Comparison of ENCODE assay signal across 11 mouse cellular contexts in genomic region chr11:116103572-116103971, GRCm38 (mm10). TPM values are rescaled to one million over a fixed set of nuclear protein-coding genes. Genes with fewer than 3 reads are reported as not detected.
A peak's percentile ranks its signal among the peaks of the same experiment; 100 is the strongest.
DNase-seq lines count a peak whose midpoint lies in the region; ATAC-seq and TF ChIP-seq lines count a peak whose summit lies in the region.
"Had no signal": no experiment of that assay in that cellular context is flagged by ENCODE, and none has a peak within 500 bp of the region (broad histone marks: within the 10 kb centered on the region; RNA-seq: fewer than 3 reads in every experiment).

No protein-coding gene starts in this region.

- H3K9ac ChIP-seq in heart, embryonic 16.5 days (ENCODE audit: low read length): peak overlapping the region; percentile 44
- H3K9ac ChIP-seq in limb, embryonic 14.5 days (ENCODE audit: low read depth, low read length, severe bottlenecking): no peak overlapping the region

- WGBS in kidney, adult 2 months: 37% methylated on average over 12 of the region's 12 CpGs
- 31% methylated on average over 12 of the region's 12 CpGs for WGBS in heart, embryonic 16.5 days
- 77% methylated on average over 11 of the region's 12 CpGs for WGBS in limb, embryonic 14.5 days

- H3K9me3 ChIP-seq in heart, embryonic 16.5 days (replicated peaks; ENCODE audit: control insufficient read depth, low read length): no peaks in the 10 kb centered on the region
- H3K9me3 ChIP-seq in limb, embryonic 14.5 days (ENCODE audit: control insufficient read depth, low read length): no peaks in the 10 kb centered on the region

- H3K4me2 ChIP-seq in heart, embryonic 16.5 days (ENCODE audit: low read depth, low read length): peak overlapping the region; percentile 33; the same call in 1 of the 2 replicates
- no peak overlapping the region for H3K4me2 ChIP-seq in limb, embryonic 14.5 days (replicated peaks; ENCODE audit: low read depth, low read length, severe bottlenecking)

- H3K27me3 ChIP-seq in kidney, adult 2 months (replicated peaks; ENCODE audit: control insufficient read depth, insufficient read depth, low read length): no peaks in the 10 kb centered on the region
- no peaks in the 10 kb centered on the region for H3K27me3 ChIP-seq in heart, embryonic 16.5 days (ENCODE audit: control insufficient read depth, insufficient read depth, low read length)
- peaks cover 21% of the 10 kb centered on the region for H3K27me3 ChIP-seq in limb, embryonic 14.5 days (ENCODE audit: control insufficient read depth, insufficient read depth, low read length)
- H3K27me3 ChIP-seq: Patski had no signal

- DNase-seq in kidney, adult 2 months: peak; percentile 51
- DNase-seq in kidney, postnatal 10 days: no peak
- DNase-seq in adipocyte (ENCODE audit: low spot score): peak; percentile 51
- no peak for DNase-seq in limb, embryonic 14.5 days (ENCODE audit: low spot score)
- no peak for DNase-seq in cerebellum, postnatal 10 days
- no peak for DNase-seq in embryo, embryonic 11 days
- no peak for DNase-seq in right cerebral cortex, adult 18-20 months
- DNase-seq: cerebellum, adult 2 months had no signal

- peak overlapping the region; percentile 91 for H3K27ac ChIP-seq in kidney, adult 2 months (ENCODE audit: insufficient read depth, low read depth, low read length)
- peak overlapping the region; percentile 98 for H3K27ac ChIP-seq in heart, embryonic 16.5 days (ENCODE audit: low read length)
- 0 out of 2 replicates have a peak overlapping the region, but pooled peaks have one; percentile 55 for H3K27ac ChIP-seq in limb, embryonic 14.5 days (replicated peaks; ENCODE audit: low read depth, low read length)
- H3K27ac ChIP-seq: macrophage had no signal

- peaks cover 65% of the 10 kb centered on the region for H3K4me1 ChIP-seq in kidney, adult 2 months (ENCODE audit: control insufficient read depth, insufficient read depth, low read length)
- peaks cover 89% of the 10 kb centered on the region for H3K4me1 ChIP-seq in heart, embryonic 16.5 days (ENCODE audit: control insufficient read depth, insufficient read depth, low read length)
- peaks cover 54% of the 10 kb centered on the region for H3K4me1 ChIP-seq in limb, embryonic 14.5 days (ENCODE audit: control insufficient read depth, insufficient read depth, low read length)

- TF ChIP-seq CTCF in kidney, adult 2 months (conservative IDR thresholded peaks at IDR 0.05; ENCODE audit: insufficient read depth, insufficient read length, low read depth, low read length): no peak

- no peak overlapping the region for H3K4me3 ChIP-seq in kidney, adult 2 months (ENCODE audit: insufficient read depth, low read depth, low read length)
- no peak overlapping the region for H3K4me3 ChIP-seq in heart, embryonic 16.5 days (ENCODE audit: low read length)
- no peak overlapping the region for H3K4me3 ChIP-seq in limb, embryonic 14.5 days (replicated peaks; ENCODE audit: low read length)

- ATAC-seq in heart, embryonic 16.5 days (replicated peaks; ENCODE audit: extremely low read depth, insufficient read depth, low FRiP score): no peak
- ATAC-seq in limb, embryonic 14.5 days (ENCODE audit: low FRiP score, low read depth): no peak

- H3K36me3 ChIP-seq in kidney, adult 2 months (ENCODE audit: control insufficient read depth, insufficient read depth, low read length): peaks cover 2% of the 10 kb centered on the region; the same call in 1 of the 2 replicates
- peaks cover 8% of the 10 kb centered on the region for H3K36me3 ChIP-seq in heart, embryonic 16.5 days (ENCODE audit: control insufficient read depth, insufficient read depth)
- no peaks in the 10 kb centered on the region for H3K36me3 ChIP-seq in limb, embryonic 14.5 days (ENCODE audit: control insufficient read depth, insufficient read depth, low read length)

- TF ChIP-seq POLR2A in kidney, adult 2 months (IDR thresholded peaks at IDR 0.05; ENCODE audit: low read depth, low read length): no peak
- TF ChIP-seq POLR2A in limb, embryonic 14.5 days (IDR thresholded peaks at IDR 0.05; ENCODE audit: borderline replicate concordance, extremely low read depth, insufficient read depth, insufficient read length): no peak

RNA-seq across cellular contexts. Expression of gene Wbp2, which starts 16.8 kb away (rescaled TPM):
- polyA plus RNA-seq in kidney, adult 2 months (2012; rRNA removed): 391 and 392 TPM in 2 replicates
- polyA plus RNA-seq in heart, embryonic 16.5 days (2015; fragmentation: Nextera tagmentation; extraction: Ambion mirVana): 143 and 153 TPM in 2 replicates
- polyA plus RNA-seq in limb, embryonic 14.5 days (2012; rRNA removed): 58.6 and 76.2 TPM in 2 replicates
- 56.8 and 57.7 TPM in 2 replicates for polyA plus RNA-seq in limb, embryonic 14.5 days (2014; fragmentation: Nextera tagmentation; extraction: Ambion mirVana)

RNA-seq across cellular contexts. Expression of gene Trim47, which starts 23.4 kb away (rescaled TPM):
- 34.9 and 39.6 TPM in 2 replicates for polyA plus RNA-seq in kidney, adult 2 months (2012; rRNA removed)
- polyA plus RNA-seq in heart, embryonic 16.5 days (2015; fragmentation: Nextera tagmentation; extraction: Ambion mirVana): 79.8 and 89.2 TPM in 2 replicates
- 25.5 and 35.2 TPM in 2 replicates for polyA plus RNA-seq in limb, embryonic 14.5 days (2012; rRNA removed)
- 25.1 and 28.5 TPM in 2 replicates for polyA plus RNA-seq in limb, embryonic 14.5 days (2014; fragmentation: Nextera tagmentation; extraction: Ambion mirVana)

RNA-seq across cellular contexts. Expression of gene Unc13d, which starts 25.8 kb away (rescaled TPM):
- polyA plus RNA-seq in kidney, adult 2 months (2012; rRNA removed): 1.1 and 2.4 TPM in 2 replicates
- polyA plus RNA-seq in heart, embryonic 16.5 days (2015; fragmentation: Nextera tagmentation; extraction: Ambion mirVana): 3.2 and 5.9 TPM in 2 replicates
- 4.1 and 4.3 TPM in 2 replicates for polyA plus RNA-seq in limb, embryonic 14.5 days (2012; rRNA removed)
- 3.4 and 3.8 TPM in 2 replicates for polyA plus RNA-seq in limb, embryonic 14.5 days (2014; fragmentation: Nextera tagmentation; extraction: Ambion mirVana)

RNA-seq across cellular contexts. Expression of gene Trim65, which starts 27.4 kb away (rescaled TPM):
- 9.5 and 9.6 TPM in 2 replicates for polyA plus RNA-seq in kidney, adult 2 months (2012; rRNA removed)
- polyA plus RNA-seq in heart, embryonic 16.5 days (2015; fragmentation: Nextera tagmentation; extraction: Ambion mirVana): 5.3 and 6.5 TPM in 2 replicates
- polyA plus RNA-seq in limb, embryonic 14.5 days (2012; rRNA removed): 4.9 and 6.2 TPM in 2 replicates
- 3.1 and 4.1 TPM in 2 replicates for polyA plus RNA-seq in limb, embryonic 14.5 days (2014; fragmentation: Nextera tagmentation; extraction: Ambion mirVana)

RNA-seq across cellular contexts. Expression of gene Mrpl38, which starts 35.1 kb away (rescaled TPM):
- polyA plus RNA-seq in kidney, adult 2 months (2012; rRNA removed): 69.9 and 70.7 TPM in 2 replicates
- 102 and 106 TPM in 2 replicates for polyA plus RNA-seq in heart, embryonic 16.5 days (2015; fragmentation: Nextera tagmentation; extraction: Ambion mirVana)
- 52.6 and 56.4 TPM in 2 replicates for polyA plus RNA-seq in limb, embryonic 14.5 days (2012; rRNA removed)
- polyA plus RNA-seq in limb, embryonic 14.5 days (2014; fragmentation: Nextera tagmentation; extraction: Ambion mirVana): 85.8 and 86.5 TPM in 2 replicates

Comparison
In these comparisons a context has a peak if more than half of its experiments do, and no peak if none do; other contexts are left out.
1. DNase-seq: peak in kidney, adult 2 months (single experiment) and adipocyte (single experiment); none in kidney, postnatal 10 days (single experiment), limb, embryonic 14.5 days (single experiment), cerebellum, postnatal 10 days (0 of 2), embryo, embryonic 11 days (single experiment) and right cerebral cortex, adult 18-20 months (single experiment).
2. Peak in every context shown above with its lines, with median percentiles within 50 percentile points of each other: H3K27ac ChIP-seq.